Mouse (Mus musculus) testis, adult 2 months (tissue): Measurements from ENCODE around the gene Nudt2.

ENCODE experiments used
- CTCF ChIP-seq: fragments of 200-500 bp; IDR thresholded peaks from 2 replicates; pipeline ENCODE4 v1.5.1; 2012; ENCODE audit warnings: low read depth, mild to moderate bottlenecking, inconsistent platforms, low read length, moderate library complexity; ENCODE audit not compliant: control insufficient read depth, insufficient read depth, insufficient replicate concordance
- POLR2A ChIP-seq: fragments of 200-500 bp; IDR thresholded peaks from 2 replicates; pipeline ENCODE4 v1.6.1; 2012; ENCODE audit warnings: low read depth, mild to moderate bottlenecking, inconsistent platforms, low read length, moderate library complexity; ENCODE audit not compliant: control insufficient read depth

GRCm38 (mm10) chr4:41447595-41447994 lies 17.4 kb upstream of the Nudt2 start:
- TF ChIP-seq CTCF (no peak), POLR2A (no peak)
